Mouse (Mus musculus): ENCODE measurements around the gene Tmcc3.

GRCm38 (mm10) chr10:94263211-94263610 is 48.5 kb upstream of the Tmcc3 start:
- no peak for TF ChIP-seq CHD2 (IDR thresholded peaks at IDR 0.05; ENCODE audit: low read depth, low read length)
- no peak for TF ChIP-seq ZNF384 (IDR thresholded peaks at IDR 0.05; ENCODE audit: low read depth, low read length)
- TF ChIP-seq ZC3H11A (IDR thresholded peaks at IDR 0.05; ENCODE audit: borderline replicate concordance, low read depth, low read length) = no peak
